Mouse (Mus musculus) heart, adult 18-20 months (tissue): ENCODE results near the gene Cxcl12. TPM values are rescaled to one million over a fixed set of nuclear protein-coding genes. Genes with fewer than 3 reads are reported as not detected.

Experiments
- DNase-seq, 2 experiments: peaks; one replicate each; pipeline ENCODE4 v3.0.0; 2021 to 2022; ENCODE audit warnings: mixed read lengths in 1 of 2
- total RNA-seq, 2 experiments: library from RNA; stranded (reverse); gene quantifications; 2 replicates each; pipeline ENCODE4 v1.2.3; 2021

Cxcl12 gene
- total RNA-seq, 2 experiments from 2014 or later: 90.2 to 91.3 TPM

DNA sequence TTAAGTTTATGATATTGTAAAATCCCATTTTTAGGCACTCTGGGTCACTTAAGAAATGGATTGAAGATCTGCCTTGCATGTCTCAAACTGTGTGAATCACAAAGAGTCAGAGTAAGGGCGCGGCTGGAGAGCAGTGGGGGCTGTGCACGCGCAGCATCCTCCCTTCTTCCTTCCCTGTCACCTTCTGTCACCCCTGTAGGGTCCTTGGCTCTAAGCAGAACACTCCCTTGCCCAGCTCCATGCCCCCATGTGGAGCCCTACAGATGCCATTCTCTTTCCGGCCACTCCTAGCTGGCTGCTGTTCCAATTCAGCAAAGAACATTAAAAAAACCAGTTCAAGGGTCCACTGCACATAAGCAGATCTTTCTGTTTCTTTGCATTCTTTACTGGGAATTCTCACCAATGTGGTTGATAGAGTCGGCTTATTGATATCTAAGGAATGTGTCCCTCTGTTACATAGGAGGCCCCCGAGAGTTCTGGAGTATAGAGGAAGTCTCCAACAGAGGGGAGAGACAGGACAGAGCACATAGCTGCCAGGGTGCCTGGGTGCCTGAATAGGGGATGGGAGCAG, 51.7 kb downstream of the Cxcl12 start:
- no peak for DNase-seq

DNA sequence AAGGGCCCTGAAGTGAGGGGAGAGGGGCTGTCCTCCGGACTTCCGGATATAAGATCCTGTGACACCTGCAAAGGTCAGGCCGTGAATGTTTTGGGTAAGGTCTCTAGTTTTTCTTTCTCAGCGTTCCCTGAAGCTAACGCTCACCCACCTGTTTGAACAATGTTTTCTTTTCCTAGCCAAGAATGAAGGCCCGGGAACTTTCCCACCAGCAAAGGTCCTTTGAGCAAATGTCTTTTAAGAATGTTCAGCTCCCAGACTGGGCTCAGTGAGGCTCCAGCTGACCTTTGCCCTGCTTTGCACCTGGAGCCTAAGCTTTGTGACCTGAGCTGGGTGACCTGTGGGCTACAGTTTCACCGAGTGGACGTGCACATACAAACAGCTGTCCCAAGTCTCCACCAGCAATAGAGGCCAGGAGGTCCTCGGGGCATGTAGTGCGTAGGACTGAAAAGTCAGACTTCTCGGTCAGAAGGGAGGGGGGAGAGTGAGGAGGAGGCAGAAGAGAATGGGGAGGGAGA, 52.6 kb downstream of the Cxcl12 start:
- no peak for DNase-seq
